In the genomic region with DNA sequence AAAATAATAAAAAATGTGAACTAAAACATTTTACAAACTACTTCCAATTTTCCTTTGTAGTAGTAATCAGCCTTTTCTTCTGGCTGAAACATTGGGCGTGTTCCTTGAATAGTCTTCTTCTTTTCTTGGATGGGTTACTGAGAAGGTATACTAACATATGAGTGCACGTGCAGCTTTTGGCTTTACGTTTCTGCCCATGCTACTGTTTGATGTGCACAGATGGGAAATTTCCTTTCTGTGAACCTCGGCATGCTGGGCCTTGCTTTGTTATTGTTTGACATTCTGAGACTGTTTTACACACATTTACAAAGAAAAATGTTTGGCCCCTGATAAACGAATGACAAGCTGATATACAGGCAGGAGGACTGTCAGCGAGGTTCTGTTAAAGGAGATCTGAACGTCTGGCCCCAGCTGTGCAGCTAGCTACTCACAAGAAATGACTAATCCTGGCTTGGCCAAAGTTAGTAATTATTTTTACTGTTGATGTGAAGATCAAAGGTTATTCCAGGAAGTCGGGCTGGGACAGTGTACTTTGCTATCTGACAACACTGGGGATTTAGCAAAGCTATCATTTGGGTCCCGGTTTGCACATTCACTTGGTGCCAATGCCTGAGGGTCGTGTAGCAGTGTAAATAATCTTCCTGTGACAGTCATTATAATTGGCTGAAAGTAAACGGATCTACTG, we compare ENCODE assay signal across 8 mouse cellular contexts.
DNase-seq lines count a peak whose midpoint lies in the region; ATAC-seq lines count a peak whose summit lies in the region.

No protein-coding gene starts in this region.

- WGBS in forebrain, embryonic 12.5 days = 66% methylated on average over 11 of the region's 11 CpGs

- H3K9ac ChIP-seq in forebrain, embryonic 12.5 days = no peak overlapping the region

- intact Hi-C loops in heart, postnatal 25 days (cut with DNase I) = no loop called here
- intact Hi-C loops in left cerebral cortex, postnatal 36 days (cut with DNase I) = no loop called here

- H3K36me3 ChIP-seq in forebrain, embryonic 12.5 days (replicated peaks) = no peaks in the 10 kb centered on the region

- H3K27ac ChIP-seq in forebrain, embryonic 12.5 days = no peak overlapping the region

- no peak overlapping the region for H3K4me3 ChIP-seq in forebrain, embryonic 12.5 days (replicated peaks)

- peak; percentile 53 for DNase-seq in 3T3-L1 (ENCODE audit: low read depth, low spot score)
- peak; percentile 39 for DNase-seq in Muller cell, postnatal 12 days (ENCODE audit: inconsistent ontology term)
- peak; percentile 20 for DNase-seq in heart, postnatal 25 days (ENCODE audit: low spot score)
- peak; percentile 47 to 65 for DNase-seq in kidney, postnatal 4 days
- DNase-seq in spleen, adult 12 weeks (ENCODE audit: low spot score) = no peak
- DNase-seq in frontal cortex, postnatal 14 days (ENCODE audit: low spot score in 2 of 2) = no peak
- no peak for DNase-seq in left cerebral cortex, postnatal 36 days (ENCODE audit: low spot score in 2 of 2)

- no peaks in the 10 kb centered on the region for H3K4me1 ChIP-seq in forebrain, embryonic 12.5 days

- no peak overlapping the region for H3K4me2 ChIP-seq in forebrain, embryonic 12.5 days

- no peaks in the 10 kb centered on the region for H3K9me3 ChIP-seq in forebrain, embryonic 12.5 days

- no peaks in the 10 kb centered on the region for H3K27me3 ChIP-seq in forebrain, embryonic 12.5 days

- no peak for ATAC-seq in forebrain, embryonic 12.5 days (ENCODE audit: low FRiP score)

Comparison
In these comparisons a context has a peak if more than half of its experiments do, and no peak if none do; other contexts are left out.
1. DNase-seq: peak in 3T3-L1 (single experiment), Muller cell, postnatal 12 days (single experiment), heart, postnatal 25 days (single experiment) and kidney, postnatal 4 days (2 of 2); none in spleen, adult 12 weeks (single experiment), frontal cortex, postnatal 14 days (0 of 2) and left cerebral cortex, postnatal 36 days (0 of 2).